Mouse (Mus musculus): ENCODE data around the gene Brms1. TPM values are rescaled to one million over a fixed set of nuclear protein-coding genes. Genes with fewer than 3 reads are reported as not detected.
A peak's percentile ranks its signal among the peaks of the same experiment; 100 is the strongest.

Brms1 gene
- polyA plus RNA-seq, 1 experiment from 2014 or later = 30.7 TPM

GRCm38 (mm10) chr19:5016782-5017181, 24.4 kb upstream of the Brms1 start:
- no peaks in the 10 kb centered on the region for H3K9me3 ChIP-seq
- WGBS = 22% methylated on average over 12 of the region's 12 CpGs
- no peaks in the 10 kb centered on the region for H3K4me1 ChIP-seq (replicated peaks)
- H3K4me2 ChIP-seq = no peak overlapping the region
- no peak for ATAC-seq (ENCODE audit: low FRiP score, low read depth)
- H3K4me3 ChIP-seq = no peak overlapping the region
- no peak overlapping the region for H3K27ac ChIP-seq (replicated peaks)
- no peak overlapping the region for H3K9ac ChIP-seq
- no peaks in the 10 kb centered on the region for H3K27me3 ChIP-seq
- no peaks in the 10 kb centered on the region for H3K36me3 ChIP-seq

DNA sequence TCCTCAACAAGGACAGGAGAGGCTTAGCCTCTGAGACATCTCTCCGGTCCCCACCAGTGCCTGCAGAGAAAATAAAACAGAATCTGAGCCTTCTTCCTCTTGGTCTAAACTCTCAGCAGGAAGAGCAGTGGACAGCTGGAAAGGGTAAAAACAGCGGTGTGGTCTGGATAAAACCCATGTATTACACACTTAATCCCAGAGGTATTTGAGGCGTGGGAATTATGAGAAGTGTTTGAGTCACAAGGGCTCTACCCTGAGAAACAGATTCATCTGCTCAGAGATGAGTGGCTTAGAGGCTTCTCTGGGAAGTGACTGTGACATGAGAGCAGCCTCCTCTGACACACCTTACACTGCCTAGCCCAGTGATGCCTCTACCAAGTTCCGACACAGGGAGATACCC, 23.5 kb upstream of the Brms1 start:
- Histone ChIP-seq H3K4me3 (no peak overlapping the region), H3K27ac (replicated peaks) (no peak overlapping the region), H3K9me3 (no peaks in the 10 kb centered on the region), H3K36me3 (no peaks in the 10 kb centered on the region), H3K9ac (no peak overlapping the region), H3K27me3 (no peaks in the 10 kb centered on the region), H3K4me1 (replicated peaks) (no peaks in the 10 kb centered on the region), H3K4me2 (no peak overlapping the region)
- WGBS = 84% methylated on average over 4 of the region's 4 CpGs
- no peak for ATAC-seq (ENCODE audit: low FRiP score, low read depth)

DNA sequence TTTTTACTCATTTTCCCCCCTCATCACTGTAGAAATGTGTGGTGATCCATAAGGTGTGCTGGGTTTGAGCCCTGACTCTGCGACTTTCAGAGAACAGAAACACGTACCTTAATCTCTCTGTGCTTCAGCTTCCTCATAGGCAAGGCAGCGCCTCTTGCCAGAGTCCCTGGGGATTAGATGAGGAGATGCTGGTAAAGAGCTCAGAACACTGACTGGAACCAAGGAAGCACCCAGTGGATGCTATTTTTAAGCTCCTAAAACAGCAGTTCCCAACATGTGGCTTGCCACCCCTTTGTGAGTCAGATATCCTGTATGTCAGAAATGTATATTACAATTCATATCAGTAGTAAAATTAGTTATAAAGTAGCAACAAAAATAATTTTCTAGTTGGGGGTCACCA, 23.0 kb upstream of the Brms1 start:
- Histone ChIP-seq H3K4me1 (replicated peaks) (peaks cover under 1% of the 10 kb centered on the region; the same call in 1 of the 2 replicates), H3K9ac (no peak overlapping the region), H3K4me2 (no peak overlapping the region), H3K27me3 (no peaks in the 10 kb centered on the region), H3K4me3 (no peak overlapping the region), H3K36me3 (no peaks in the 10 kb centered on the region), H3K9me3 (no peaks in the 10 kb centered on the region), H3K27ac (replicated peaks) (no peak overlapping the region)
- 87% methylated on average over 3 of the region's 3 CpGs for WGBS
- ATAC-seq (ENCODE audit: low FRiP score, low read depth) = no peak

DNA sequence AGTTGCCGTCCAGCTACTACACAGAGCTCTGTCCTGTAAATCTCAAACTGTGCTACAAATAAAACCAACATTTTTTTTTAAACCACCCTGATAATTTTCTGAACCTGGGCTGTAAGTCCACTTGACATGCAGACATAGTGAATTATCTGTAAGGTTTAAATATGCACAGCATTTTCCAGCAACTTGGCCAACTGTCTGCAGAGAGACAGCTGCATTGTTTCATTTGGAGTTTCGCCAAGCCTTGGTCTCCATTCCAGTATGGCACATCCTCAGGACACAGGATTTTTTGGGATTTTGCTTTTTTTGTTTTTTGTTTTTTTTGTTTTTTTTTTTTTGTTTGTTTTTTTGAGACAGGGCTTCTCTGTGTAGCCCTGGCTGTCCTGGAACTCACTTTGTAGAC, 19.7 kb upstream of the Brms1 start:
- Histone ChIP-seq H3K4me1 (replicated peaks) (peaks cover 19% of the 10 kb centered on the region), H3K4me2 (no peak overlapping the region), H3K36me3 (no peaks in the 10 kb centered on the region), H3K27me3 (no peaks in the 10 kb centered on the region), H3K9me3 (no peaks in the 10 kb centered on the region), H3K4me3 (no peak overlapping the region), H3K9ac (no peak overlapping the region), H3K27ac (replicated peaks) (no peak overlapping the region)
- 82% methylated on average over 2 of the region's 2 CpGs for WGBS
- no peak for ATAC-seq (ENCODE audit: low FRiP score, low read depth)

DNA sequence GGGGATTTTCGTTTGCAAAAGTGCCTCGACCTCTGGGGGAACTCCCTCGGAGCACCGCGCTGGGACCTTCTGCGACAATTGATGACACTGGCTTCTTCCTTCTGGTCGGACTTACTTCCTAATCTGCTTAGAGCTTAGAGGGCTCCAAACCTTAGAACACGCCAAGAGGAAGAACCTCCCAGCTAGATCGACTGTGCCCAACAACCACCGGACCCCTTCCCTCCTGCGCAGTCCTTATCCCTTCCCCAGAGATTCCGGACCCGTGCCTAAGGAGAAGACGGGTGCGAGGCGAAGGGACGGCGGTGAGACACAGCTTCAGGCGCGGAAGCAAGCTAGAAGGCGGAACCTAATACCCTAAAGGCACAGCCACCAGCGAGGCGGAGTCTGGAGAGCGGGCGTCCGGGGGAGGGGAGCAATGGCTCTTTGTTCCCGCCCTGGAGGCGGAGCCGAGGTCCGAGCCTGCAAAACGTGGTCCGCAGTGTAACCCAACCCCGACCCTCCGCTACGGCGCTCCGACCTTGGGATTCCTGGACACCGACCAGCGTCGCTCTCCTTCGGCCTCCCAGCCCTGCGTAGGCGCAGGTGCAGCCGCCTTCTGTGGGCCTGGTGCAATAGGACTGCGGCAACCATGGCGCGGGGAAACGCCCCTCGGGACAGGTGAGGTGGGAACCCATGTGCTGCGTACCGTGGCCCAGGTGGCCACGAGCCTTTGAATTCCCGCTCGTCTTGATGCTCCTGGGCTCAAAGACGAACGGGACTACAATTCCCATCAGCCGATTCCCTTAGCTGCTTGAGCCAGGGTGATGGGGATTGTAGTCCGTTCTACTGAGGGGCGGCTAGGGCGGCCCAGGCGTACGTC, 17.3 kb upstream of the Brms1 start, which contains the start of gene Slc29a2:
TSS of gene Slc29a2 (plus strand) at position 240 of the 859 bp plus-strand sequence.
- under 1% methylated on average over 62 of the region's 62 CpGs for WGBS
- Histone ChIP-seq H3K27ac (replicated peaks) (peak within 1 kb of the TSS; percentile 83), H3K36me3 (peaks cover 6% of the 10 kb centered on the region), H3K9ac (peak within 1 kb of the TSS; percentile 78), H3K4me1 (replicated peaks) (peaks cover 19% of the 10 kb centered on the region), H3K9me3 (no peaks in the 10 kb centered on the region), H3K27me3 (no peaks in the 10 kb centered on the region), H3K4me3 (peak within 1 kb of the TSS; percentile 60), H3K4me2 (peak within 1 kb of the TSS; percentile 69)
- peak; percentile 95 for ATAC-seq (ENCODE audit: low FRiP score, low read depth)

DNA sequence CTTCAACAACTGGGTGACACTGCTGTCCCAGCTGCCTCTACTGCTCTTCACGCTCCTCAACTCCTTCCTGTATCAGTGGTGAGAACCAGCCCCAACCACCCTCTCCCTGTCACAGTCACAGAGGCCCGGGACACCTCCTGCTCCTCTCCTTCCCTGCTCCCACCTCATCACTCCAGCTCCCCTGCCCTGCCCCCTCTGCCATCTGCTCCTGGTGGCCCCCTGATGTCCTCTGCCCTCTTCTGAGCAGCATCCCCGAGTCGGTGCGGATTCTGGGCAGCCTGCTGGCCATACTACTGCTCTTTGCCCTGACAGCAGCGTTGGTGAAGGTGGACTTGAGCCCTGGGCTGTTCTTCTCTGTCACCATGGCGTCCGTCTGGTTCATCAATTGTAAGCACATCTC, 15.0 kb upstream of the Brms1 start:
- Histone ChIP-seq H3K4me1 (replicated peaks) (peaks cover 19% of the 10 kb centered on the region), H3K27ac (replicated peaks) (no peak overlapping the region), H3K9ac (no peak overlapping the region), H3K36me3 (peaks cover 13% of the 10 kb centered on the region), H3K9me3 (no peaks in the 10 kb centered on the region), H3K4me2 (no peak overlapping the region), H3K4me3 (no peak overlapping the region), H3K27me3 (no peaks in the 10 kb centered on the region)
- 84% methylated on average over 8 of the region's 8 CpGs for WGBS
- no peak for ATAC-seq (ENCODE audit: low FRiP score, low read depth)

- Histone ChIP-seq H3K4me3 (no peak overlapping the region), H3K9me3 (no peaks in the 10 kb centered on the region), H3K27ac (replicated peaks) (no peak overlapping the region), H3K4me1 (replicated peaks) (peaks cover 3% of the 10 kb centered on the region; the same call in 1 of the 2 replicates), H3K27me3 (no peaks in the 10 kb centered on the region), H3K36me3 (peaks cover 13% of the 10 kb centered on the region), H3K4me2 (no peak overlapping the region), H3K9ac (no peak overlapping the region)
- 86% methylated on average over 3 of the region's 3 CpGs for WGBS
- no peak for ATAC-seq (ENCODE audit: low FRiP score, low read depth)
These were observed 8.5 kb upstream of the Brms1 start for GRCm38 (mm10) chr19:5032686-5033085.

GRCm38 (mm10) chr19:5036577-5036976, 4.6 kb upstream of the Brms1 start:
- WGBS = 86% methylated on average over 4 of the region's 4 CpGs
- ATAC-seq (ENCODE audit: low FRiP score, low read depth) = no peak
- Histone ChIP-seq H3K9me3 (no peaks in the 10 kb centered on the region), H3K4me1 (replicated peaks) (peaks cover 22% of the 10 kb centered on the region), H3K27me3 (no peaks in the 10 kb centered on the region), H3K36me3 (no peaks in the 10 kb centered on the region; the same call in 1 of the 2 replicates), H3K9ac (no peak overlapping the region), H3K4me2 (no peak overlapping the region), H3K27ac (replicated peaks) (no peak overlapping the region), H3K4me3 (no peak overlapping the region)

GRCm38 (mm10) chr19:5037678-5038571, 3.2 kb upstream of the Brms1 start:
- H3K27me3 ChIP-seq = no peaks in the 10 kb centered on the region
- H3K4me3 ChIP-seq = peak overlapping the region; percentile 91
- ATAC-seq (ENCODE audit: low FRiP score, low read depth) = peak; percentile 59
- H3K9ac ChIP-seq = peak overlapping the region; percentile 95
- H3K9me3 ChIP-seq = no peaks in the 10 kb centered on the region
- H3K27ac ChIP-seq (replicated peaks) = peak overlapping the region; percentile 92
- peaks cover 36% of the 10 kb centered on the region for H3K4me1 ChIP-seq (replicated peaks)
- peak overlapping the region; percentile 96 for H3K4me2 ChIP-seq
- H3K36me3 ChIP-seq = peaks cover 3% of the 10 kb centered on the region; the same call in 1 of the 2 replicates
- 6% methylated on average over 32 of the region's 32 CpGs for WGBS

DNA sequence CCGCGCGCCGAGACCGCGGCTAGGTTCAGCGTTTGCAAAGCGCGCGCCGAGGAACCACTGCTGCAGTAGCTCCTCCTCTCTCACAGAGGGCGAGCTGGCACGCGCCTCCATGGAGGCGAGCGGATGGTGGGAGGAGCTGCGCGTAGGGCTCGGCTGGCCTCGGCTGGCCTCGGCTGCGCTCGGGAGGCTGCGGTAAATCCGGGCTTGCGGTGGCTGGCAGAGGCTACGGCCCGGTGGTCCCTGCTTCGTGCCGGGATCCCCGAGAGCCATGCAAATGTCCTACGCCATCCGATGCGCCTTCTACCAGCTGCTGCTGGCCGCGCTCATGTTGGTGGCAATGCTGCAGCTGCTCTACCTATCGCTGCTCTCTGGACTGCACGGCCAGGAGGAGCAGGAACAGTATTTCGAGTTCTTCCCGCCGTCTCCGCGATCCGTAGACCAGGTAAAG, 2.4 kb upstream of the Brms1 start, which contains the start of the genes B4gat1 and AC124502.3:
TSS of gene B4gat1 (plus strand) at position 118 of the 448 bp plus-strand sequence.
TSS of gene AC124502.3 (plus strand) at position 183 of the 448 bp plus-strand sequence.
- H3K4me3 ChIP-seq = peak within 1 kb of the TSS; percentile 91
- peak within 1 kb of the TSS; percentile 95 for H3K9ac ChIP-seq
- peaks cover 5% of the 10 kb centered on the region; the same call in 1 of the 2 replicates for H3K36me3 ChIP-seq
- ATAC-seq (ENCODE audit: low FRiP score, low read depth) = peak; percentile 93
- no peaks in the 10 kb centered on the region for H3K9me3 ChIP-seq
- H3K4me1 ChIP-seq (replicated peaks) = peaks cover 37% of the 10 kb centered on the region
- WGBS = under 1% methylated on average over 44 of the region's 44 CpGs
- no peaks in the 10 kb centered on the region for H3K27me3 ChIP-seq
- peak within 1 kb of the TSS; percentile 92 for H3K27ac ChIP-seq (replicated peaks)
- peak within 1 kb of the TSS; percentile 96 for H3K4me2 ChIP-seq

- Histone ChIP-seq H3K4me3 (peak overlapping the region; percentile 91), H3K36me3 (peaks cover 9% of the 10 kb centered on the region; the same call in 1 of the 2 replicates), H3K27me3 (no peaks in the 10 kb centered on the region), H3K4me1 (replicated peaks) (peaks cover 37% of the 10 kb centered on the region), H3K9me3 (no peaks in the 10 kb centered on the region), H3K4me2 (peak overlapping the region; percentile 96), H3K9ac (peak overlapping the region; percentile 95), H3K27ac (replicated peaks) (peak overlapping the region; percentile 92)
- ATAC-seq (ENCODE audit: low FRiP score, low read depth) = no peak; the same call in 1 of the 2 replicates
- WGBS = 11% methylated on average over 41 of the region's 41 CpGs
These were observed 1.6 kb upstream of the Brms1 start for GRCm38 (mm10) chr19:5039301-5040114.
